Mouse (Mus musculus): ENCODE results near the gene Otop3.
A peak's percentile ranks its signal among the peaks of the same experiment; 100 is the strongest.

Otop3 gene

GRCm38 (mm10) chr11:115334531-115334930 is at the start of gene Otop3:
Gene Otop3, plus strand, starts transcription at chr11:115334731.
- no peak for DNase-seq (ENCODE audit: low read depth, low spot score)

DNA sequence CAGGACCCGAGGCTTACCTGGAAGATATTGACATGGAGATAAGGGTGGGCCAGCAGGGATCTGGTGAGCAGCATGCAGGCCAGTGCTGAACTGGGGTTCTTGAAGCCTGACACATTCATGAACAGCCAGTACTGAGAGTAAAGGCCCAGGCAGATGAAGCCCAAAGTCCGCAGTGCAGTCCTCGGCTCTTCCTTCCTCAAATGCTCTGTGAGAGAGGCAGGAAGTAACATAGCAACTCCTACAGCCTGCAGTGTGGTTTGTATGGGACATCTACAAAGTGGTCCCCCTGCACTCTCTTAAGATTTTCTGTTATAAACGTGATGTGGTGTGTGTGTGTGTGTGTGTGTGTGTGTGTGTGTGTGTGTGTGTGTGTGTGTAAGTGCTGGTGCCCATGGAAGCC is 49.2 kb upstream of the Otop3 start:
- no peak for DNase-seq (ENCODE audit: low read depth, low spot score)

DNA sequence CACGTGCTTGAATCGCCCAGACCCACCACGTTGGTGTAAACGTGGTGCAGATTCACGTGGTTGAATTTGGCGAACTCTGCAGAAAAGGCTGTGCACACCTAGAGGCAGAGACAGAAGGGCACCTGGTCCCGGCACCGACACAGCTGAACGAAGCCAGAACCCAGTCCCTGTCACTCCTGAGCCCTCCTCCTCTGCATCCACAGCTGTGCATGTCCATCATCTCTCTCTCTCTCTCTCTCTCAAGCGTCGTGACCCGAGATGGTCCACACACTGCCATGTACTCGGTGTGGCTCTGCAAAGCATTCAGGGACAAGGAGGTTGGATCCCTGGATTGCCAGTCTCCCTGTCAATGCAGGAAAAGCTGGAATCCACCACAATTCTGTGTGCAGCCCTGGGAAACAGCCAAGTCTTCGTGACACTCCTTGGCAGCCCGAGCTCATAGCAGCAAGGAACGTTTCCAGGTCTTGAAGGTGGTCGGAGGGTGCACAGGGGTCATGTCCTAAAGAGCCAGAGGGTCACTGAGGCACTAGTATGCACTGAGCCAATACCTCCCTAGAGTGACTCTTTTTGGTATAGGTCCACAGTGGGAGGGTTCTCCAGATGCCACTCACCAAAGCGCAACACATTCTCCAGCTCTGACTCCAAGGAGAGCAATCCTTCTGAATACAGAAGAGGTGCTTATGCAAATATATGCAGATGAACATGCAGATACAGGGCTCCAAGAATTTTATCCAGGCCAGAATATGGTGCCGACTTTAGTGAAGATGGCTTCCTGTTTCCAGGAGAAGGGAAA is 48.1 kb upstream of the Otop3 start:
- no peak for DNase-seq (ENCODE audit: low read depth, low spot score)

GRCm38 (mm10) chr11:115287386-115287785 is 47.1 kb upstream of the Otop3 start:
- DNase-seq (ENCODE audit: low read depth, low spot score) = no peak

DNA sequence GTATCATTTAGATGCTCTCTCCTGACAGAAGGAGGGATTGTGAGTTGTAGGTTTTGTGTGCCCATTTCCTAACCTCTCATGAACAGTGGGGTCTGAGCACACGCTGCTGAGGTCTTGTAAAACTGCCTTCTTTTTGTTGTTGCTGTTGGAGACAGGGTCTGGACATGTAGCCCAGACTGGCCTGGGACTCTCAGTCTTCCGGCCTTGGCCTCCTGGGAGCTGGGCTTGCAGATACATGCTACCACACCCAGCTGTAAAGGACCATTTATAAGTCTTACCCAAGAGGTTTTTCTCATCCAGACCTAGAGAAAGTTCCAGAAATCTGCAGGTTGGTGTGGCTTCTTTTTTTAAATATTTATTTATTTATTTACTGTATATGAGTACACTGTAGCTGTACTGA is 46.2 kb upstream of the Otop3 start:
- DNase-seq (ENCODE audit: low read depth, low spot score) = no peak

GRCm38 (mm10) chr11:115289885-115290284 is 44.6 kb upstream of the Otop3 start:
- no peak for DNase-seq (ENCODE audit: low read depth, low spot score)

GRCm38 (mm10) chr11:115290314-115290713 is 44.2 kb upstream of the Otop3 start:
- DNase-seq (ENCODE audit: low read depth, low spot score) = no peak

DNA sequence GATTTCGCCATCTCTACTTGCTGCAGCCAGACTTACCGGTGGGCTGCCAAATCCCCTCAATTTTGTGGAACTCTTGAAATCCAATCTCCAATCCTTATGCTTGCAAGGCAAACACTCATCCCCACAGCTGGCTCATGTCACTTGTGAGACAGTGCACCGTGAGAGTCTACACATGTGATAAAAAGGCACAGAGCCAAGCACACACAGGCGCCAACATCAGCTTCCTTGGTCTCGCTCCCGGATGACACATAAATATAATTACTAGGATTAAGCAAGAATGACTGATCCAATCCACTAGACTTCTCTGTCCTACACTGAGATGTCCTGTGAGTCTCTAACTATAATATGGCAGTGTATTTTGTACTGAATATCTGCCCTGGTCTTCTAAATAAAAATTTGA is 43.6 kb upstream of the Otop3 start:
- no peak for DNase-seq (ENCODE audit: low read depth, low spot score)

DNA sequence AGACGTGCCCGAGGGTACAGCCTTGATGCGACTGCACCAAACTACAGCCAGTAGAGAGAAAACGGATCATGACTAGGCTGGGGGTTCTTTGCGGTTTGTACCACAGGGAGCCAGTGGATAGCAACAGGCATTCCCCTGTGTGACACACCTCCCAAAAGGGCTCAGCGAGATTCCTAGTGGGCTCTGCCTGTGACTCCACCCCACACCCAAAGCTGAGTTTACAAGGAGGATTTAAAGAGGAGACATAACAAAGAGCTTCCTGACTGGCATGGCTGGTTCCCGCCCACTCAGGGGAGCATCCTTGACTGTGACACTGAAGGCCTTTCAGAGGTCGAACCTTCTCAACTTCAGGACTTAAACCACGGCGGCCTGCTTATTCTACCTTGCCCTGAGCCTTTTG is 43.0 kb upstream of the Otop3 start:
- no peak for DNase-seq (ENCODE audit: low read depth, low spot score)

GRCm38 (mm10) chr11:115292631-115293375 is 41.7 kb upstream of the Otop3 start:
- DNase-seq (ENCODE audit: low read depth, low spot score) = no peak

DNA sequence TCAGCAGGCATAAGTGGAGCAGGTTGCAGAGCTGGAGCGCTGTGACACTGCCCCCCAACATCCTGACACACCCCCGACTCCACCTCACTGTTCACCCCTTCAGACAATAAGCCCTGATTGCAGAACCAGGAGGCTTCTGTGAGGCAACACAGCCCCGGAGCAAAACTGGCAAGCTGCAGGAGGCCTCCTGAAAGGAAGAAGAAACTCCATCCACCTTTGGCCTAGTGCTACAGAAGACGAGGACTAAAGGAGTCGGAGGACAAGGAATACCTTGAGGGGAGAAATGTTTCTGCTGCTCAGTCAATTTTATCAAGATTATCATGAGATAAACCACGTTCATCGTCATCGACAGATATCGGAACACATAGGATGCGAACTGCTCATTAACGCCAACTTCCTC is 38.6 kb upstream of the Otop3 start:
- DNase-seq (ENCODE audit: low read depth, low spot score) = no peak

DNA sequence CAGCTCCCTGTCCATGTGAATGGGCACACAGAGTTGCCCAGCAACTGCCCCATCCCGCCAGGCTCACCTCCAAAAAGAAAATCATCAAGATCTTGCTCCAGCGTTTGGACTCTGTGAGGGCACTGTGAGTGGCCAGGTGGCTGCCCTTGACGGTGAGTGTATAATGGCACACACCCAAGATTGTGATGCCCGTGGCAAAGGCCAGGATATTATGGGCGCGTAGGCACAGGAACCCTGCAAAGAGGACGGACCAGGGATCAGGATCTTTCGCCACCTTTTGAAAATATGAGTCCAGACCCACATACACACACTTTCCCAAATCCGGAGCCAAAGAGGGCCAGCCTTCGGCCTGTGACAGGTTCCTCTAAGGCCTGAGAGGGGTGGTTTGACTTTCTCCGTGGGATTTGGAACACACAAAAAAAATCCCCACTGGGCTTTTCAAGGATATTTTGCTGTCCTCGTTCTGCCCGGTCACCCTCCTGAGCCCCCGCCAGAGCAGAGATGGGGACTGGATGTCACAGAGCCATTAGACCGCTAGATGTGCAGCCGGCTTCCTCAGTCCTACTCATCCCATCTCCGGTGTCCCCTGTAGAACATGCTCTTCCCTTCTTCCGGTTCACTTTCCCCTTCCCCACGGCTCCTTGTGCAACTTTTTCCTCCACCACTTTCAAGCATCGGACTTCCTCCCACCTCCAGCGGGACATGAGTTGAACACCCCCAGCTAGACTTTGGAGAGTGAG is 37.9 kb upstream of the Otop3 start:
- DNase-seq (ENCODE audit: low read depth, low spot score) = no peak

DNA sequence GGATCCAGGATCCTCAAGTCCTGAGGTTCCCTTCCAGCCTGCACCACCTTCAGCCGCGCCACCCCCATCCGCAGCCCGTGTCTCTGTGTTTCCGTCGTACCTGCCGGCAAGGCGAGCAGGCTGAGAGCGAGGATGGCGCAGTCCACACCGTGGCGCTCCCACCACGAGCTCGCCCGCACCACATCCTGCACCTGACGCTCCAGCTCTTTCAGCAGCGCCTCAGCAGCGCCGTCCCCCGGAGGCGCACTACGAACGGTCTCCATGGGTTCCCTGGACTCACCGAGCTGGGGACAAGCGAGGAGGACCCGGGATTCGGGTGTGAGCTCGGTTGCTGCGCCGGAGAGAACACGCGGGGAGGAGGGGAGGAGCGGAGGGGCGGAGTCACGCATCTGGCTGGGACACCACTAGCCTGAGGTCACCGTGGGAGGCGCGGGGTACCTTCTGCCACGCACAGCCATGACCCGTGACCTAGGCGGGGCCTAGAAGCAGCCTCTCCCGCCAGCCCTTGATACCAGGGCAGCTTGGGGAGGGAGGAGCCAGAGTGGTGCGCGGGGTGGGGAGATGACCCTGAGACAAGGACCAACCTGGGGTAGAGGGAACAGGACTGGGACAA is 37.2 kb upstream of the Otop3 start, which contains the start of gene Fads6:
TSS of gene Fads6 (minus strand) at position 450 of the 613 bp plus-strand sequence.
- DNase-seq (ENCODE audit: low read depth, low spot score) = peak; percentile 43

GRCm38 (mm10) chr11:115298160-115298559 is 36.4 kb upstream of the Otop3 start:
- DNase-seq (ENCODE audit: low read depth, low spot score) = no peak

GRCm38 (mm10) chr11:115300745-115301144 is 33.8 kb upstream of the Otop3 start:
- no peak for DNase-seq (ENCODE audit: low read depth, low spot score)

DNA sequence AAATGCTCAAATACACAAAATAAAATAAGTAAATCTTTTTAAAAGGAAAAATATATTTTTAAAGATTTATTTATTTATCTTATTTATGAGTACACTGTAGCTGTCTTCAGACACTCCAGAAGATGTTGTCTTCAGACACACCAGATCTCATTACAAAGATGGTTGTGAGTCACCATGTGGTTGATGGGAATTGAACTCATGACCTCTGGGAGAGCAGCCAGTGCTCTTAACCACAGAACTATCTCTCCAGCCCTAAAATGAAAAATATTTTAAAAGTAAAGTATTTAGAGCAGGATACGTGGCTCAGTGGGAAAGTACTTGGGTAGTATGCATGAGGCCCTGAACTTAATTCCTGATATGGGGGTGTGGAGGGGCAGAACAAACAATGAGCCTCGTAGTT is 33.2 kb upstream of the Otop3 start:
- no peak for DNase-seq (ENCODE audit: low read depth, low spot score)

- DNase-seq (ENCODE audit: low read depth, low spot score) = no peak
These were observed 31.4 kb upstream of the Otop3 start for GRCm38 (mm10) chr11:115303167-115303566.

DNA sequence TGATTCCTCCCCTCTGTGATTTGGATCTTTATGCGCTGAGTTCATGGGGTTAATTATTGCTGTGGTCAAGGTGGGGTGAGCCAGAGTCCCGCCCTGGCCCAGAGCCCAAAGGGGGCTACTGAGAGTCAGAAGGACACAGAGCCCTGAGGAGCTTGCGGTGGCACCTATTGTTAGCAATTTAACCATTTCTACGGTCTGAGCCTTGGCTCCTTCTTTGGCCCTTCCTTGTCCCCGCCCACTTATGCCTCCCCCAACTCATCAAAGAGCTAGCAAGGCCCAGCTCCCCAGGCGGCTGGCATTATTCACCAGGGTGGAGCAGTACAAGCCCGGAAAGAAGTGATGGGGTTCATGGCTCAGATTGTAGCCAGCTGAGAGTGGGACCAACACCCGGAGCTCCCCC is 27.7 kb upstream of the Otop3 start, which contains the start of gene Otop2:
TSS of gene Otop2 (plus strand) at position 301 of the 400 bp plus-strand sequence.
- no peak for DNase-seq (ENCODE audit: low read depth, low spot score)

GRCm38 (mm10) chr11:115308781-115309180 is 25.8 kb upstream of the Otop3 start:
- no peak for DNase-seq (ENCODE audit: low read depth, low spot score)

DNA sequence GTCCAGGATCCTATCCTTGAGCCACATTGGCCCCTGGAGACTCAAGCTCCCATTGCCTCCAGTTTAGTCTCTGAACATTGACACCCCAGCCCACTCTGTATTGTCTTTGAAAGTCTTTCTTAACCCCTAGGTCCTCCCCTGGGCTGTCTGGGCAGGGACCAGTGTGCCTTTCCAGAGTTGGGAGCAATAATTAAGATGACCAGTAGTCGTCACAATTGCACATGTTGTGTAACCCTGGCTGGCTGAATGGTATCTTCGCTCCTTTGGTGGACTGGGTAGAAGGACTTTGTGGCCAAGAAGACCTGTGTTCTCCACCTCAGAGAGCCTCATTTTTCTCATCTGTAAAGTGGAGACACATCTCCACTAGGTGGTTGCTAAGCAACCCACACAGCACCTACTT is 20.3 kb upstream of the Otop3 start:
- DNase-seq (ENCODE audit: low read depth, low spot score) = no peak

DNA sequence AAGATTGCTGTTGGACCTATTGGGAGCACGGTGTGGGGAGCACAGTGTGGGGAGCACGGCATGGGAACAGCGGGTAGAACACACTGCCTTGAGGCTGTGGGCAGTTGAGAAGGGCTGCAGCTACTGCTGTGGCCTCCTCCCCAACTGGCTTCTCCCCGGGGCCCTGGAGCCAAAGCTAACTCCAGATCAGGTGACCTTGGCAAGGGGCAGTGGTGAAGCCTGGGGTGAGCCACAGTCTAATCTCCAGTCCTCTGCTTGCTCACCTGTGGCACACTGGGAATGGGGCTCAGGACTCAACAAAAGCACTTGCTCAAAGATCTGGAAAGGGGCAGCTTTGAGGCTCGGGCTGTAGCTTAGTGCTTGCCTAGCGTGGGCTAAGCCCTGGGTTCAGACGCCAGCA is 17.3 kb upstream of the Otop3 start:
- DNase-seq (ENCODE audit: low read depth, low spot score) = no peak
